Mouse (Mus musculus) heart, adult 18-20 months (tissue): ENCODE results near the gene Unc5b. TPM values are rescaled to one million over a fixed set of nuclear protein-coding genes. Genes with fewer than 3 reads are reported as not detected.

Source experiments
- DNase-seq, 2 experiments: peaks; one replicate each; pipeline ENCODE4 v3.0.0; 2021 to 2022; ENCODE audit warnings: mixed read lengths in 1 of 2
- total RNA-seq, 2 experiments: library from RNA; stranded (reverse); gene quantifications; 2 replicates each; pipeline ENCODE4 v1.2.3; 2021

Gene Unc5b
- total RNA-seq, 2 experiments from 2014 or later, result 8.2 to 10.4 TPM

- DNase-seq, result no peak
These were observed 10.1 kb downstream of the Unc5b start for GRCm38 (mm10) chr10:60821311-60821710.

GRCm38 (mm10) chr10:60820552-60820951, 10.8 kb downstream of the Unc5b start:
- peak in 1 of 2 experiments; percentile 70 for DNase-seq

GRCm38 (mm10) chr10:60819654-60820192, 11.7 kb downstream of the Unc5b start:
- DNase-seq, result no peak

GRCm38 (mm10) chr10:60819179-60819578, 12.2 kb downstream of the Unc5b start:
- peak in 1 of 2 experiments; percentile 56 for DNase-seq

GRCm38 (mm10) chr10:60818708-60819107, 12.7 kb downstream of the Unc5b start:
- DNase-seq, result no peak

- DNase-seq, result no peak
These were observed 13.5 kb downstream of the Unc5b start for GRCm38 (mm10) chr10:60817868-60818267.

GRCm38 (mm10) chr10:60816872-60817648, 14.3 kb downstream of the Unc5b start:
- peak; percentile 73 to 85 for DNase-seq

- no peak for DNase-seq
These were observed 15.5 kb downstream of the Unc5b start for GRCm38 (mm10) chr10:60815855-60816254.

GRCm38 (mm10) chr10:60815059-60815458, 16.3 kb downstream of the Unc5b start:
- no peak for DNase-seq

- DNase-seq, result peak; percentile 67 to 81
These were observed 16.8 kb downstream of the Unc5b start for GRCm38 (mm10) chr10:60814444-60815057.

- DNase-seq, result no peak
These were observed 17.8 kb downstream of the Unc5b start for GRCm38 (mm10) chr10:60813606-60814005.

- DNase-seq, result no peak
These were observed 19.4 kb downstream of the Unc5b start for GRCm38 (mm10) chr10:60811792-60812525.

GRCm38 (mm10) chr10:60808447-60808846, 22.9 kb downstream of the Unc5b start:
- no peak for DNase-seq

- DNase-seq, result peak; percentile 83 to 92
These were observed 23.7 kb downstream of the Unc5b start for GRCm38 (mm10) chr10:60807531-60808185.

- DNase-seq, result no peak
These were observed 25.2 kb downstream of the Unc5b start for GRCm38 (mm10) chr10:60806207-60806538.

- peak in 1 of 2 experiments; percentile 48 for DNase-seq
These were observed 25.8 kb downstream of the Unc5b start for GRCm38 (mm10) chr10:60805436-60806206.

- no peak for DNase-seq
These were observed 26.5 kb downstream of the Unc5b start for GRCm38 (mm10) chr10:60804865-60805264.

- no peak for DNase-seq
These were observed 27.4 kb downstream of the Unc5b start for GRCm38 (mm10) chr10:60803971-60804370.

GRCm38 (mm10) chr10:60801898-60802412, 29.4 kb downstream of the Unc5b start:
- DNase-seq, result no peak

- no peak for DNase-seq
These were observed 30.0 kb downstream of the Unc5b start for GRCm38 (mm10) chr10:60801168-60801897.
